Mouse (Mus musculus): ENCODE data around the gene Nlrc5.

Gene Nlrc5

GRCm38 (mm10) chr8:94458567-94458966 is 24.4 kb downstream of the Nlrc5 start:
- intact Hi-C loops (cut with DNase I): no loop called here

GRCm38 (mm10) chr8:94469656-94470055 is 35.5 kb downstream of the Nlrc5 start:
- intact Hi-C loops (cut with DNase I): no loop called here

- intact Hi-C loops (cut with DNase I): no loop called here
These were observed 36.6 kb downstream of the Nlrc5 start for GRCm38 (mm10) chr8:94470794-94471193.

GRCm38 (mm10) chr8:94471281-94471680 is 37.1 kb downstream of the Nlrc5 start:
- intact Hi-C loops (cut with DNase I): no loop called here

- intact Hi-C loops (cut with DNase I): no loop called here
These were observed 38.6 kb downstream of the Nlrc5 start for GRCm38 (mm10) chr8:94472741-94473140.

GRCm38 (mm10) chr8:94473431-94473830 is 39.3 kb downstream of the Nlrc5 start:
- intact Hi-C loops (cut with DNase I): no loop called here

- intact Hi-C loops (cut with DNase I): no loop called here
These were observed 41.6 kb downstream of the Nlrc5 start for GRCm38 (mm10) chr8:94475786-94476185.

- intact Hi-C loops (cut with DNase I): no loop called here
These were observed 42.7 kb downstream of the Nlrc5 start for GRCm38 (mm10) chr8:94476846-94477245.

- intact Hi-C loops (cut with DNase I): no loop called here
These were observed 47.9 kb downstream of the Nlrc5 start for GRCm38 (mm10) chr8:94482051-94482450.

- intact Hi-C loops (cut with DNase I): loop anchor here (5.0 kb wide), 2 partner anchors 88 to 153 kb away; no protein-coding TSS in a partner anchor
These were observed 51.1 kb downstream of the Nlrc5 start for GRCm38 (mm10) chr8:94485288-94485687.

- intact Hi-C loops (cut with DNase I): loop anchor here (5.0 kb wide), 2 partner anchors 89 to 154 kb away; no protein-coding TSS in a partner anchor
These were observed 51.7 kb downstream of the Nlrc5 start for GRCm38 (mm10) chr8:94485882-94486281.

GRCm38 (mm10) chr8:94488016-94488415 is 53.9 kb downstream of the Nlrc5 start:
- intact Hi-C loops (cut with DNase I): loop anchor here (5.0 kb wide), 2 partner anchors 91 to 156 kb away; no protein-coding TSS in a partner anchor

GRCm38 (mm10) chr8:94489809-94490483 is 55.8 kb downstream of the Nlrc5 start:
- intact Hi-C loops (cut with DNase I): loop anchor here (5.0 kb wide), 3 partner anchors 93 to 212 kb away; no protein-coding TSS in a partner anchor

- intact Hi-C loops (cut with DNase I): loop anchor here (1.0 to 5.0 kb wide), 2 partner anchors 92 to 210 kb away; no protein-coding TSS in a partner anchor
These were observed 58.0 kb downstream of the Nlrc5 start for GRCm38 (mm10) chr8:94492021-94492681.

- intact Hi-C loops (cut with DNase I): loop anchor here (5.0 kb wide), 1 partner anchor 209 kb away; no protein-coding TSS in a partner anchor
These were observed 59.1 kb downstream of the Nlrc5 start for GRCm38 (mm10) chr8:94493240-94493639.

GRCm38 (mm10) chr8:94515430-94516208 is 81.5 kb downstream of the Nlrc5 start:
- intact Hi-C loops (cut with DNase I): no loop called here

- intact Hi-C loops (cut with DNase I): no loop called here
These were observed 82.0 kb downstream of the Nlrc5 start for GRCm38 (mm10) chr8:94516209-94516593.

- intact Hi-C loops (cut with DNase I): no loop called here
These were observed 82.6 kb downstream of the Nlrc5 start for GRCm38 (mm10) chr8:94516766-94517165.

- intact Hi-C loops (cut with DNase I): no loop called here
These were observed 84.2 kb downstream of the Nlrc5 start for GRCm38 (mm10) chr8:94518331-94518730.

GRCm38 (mm10) chr8:94519021-94519420 is 84.9 kb downstream of the Nlrc5 start:
- intact Hi-C loops (cut with DNase I): no loop called here

GRCm38 (mm10) chr8:94521481-94521880 is 87.3 kb downstream of the Nlrc5 start:
- intact Hi-C loops (cut with DNase I): no loop called here

GRCm38 (mm10) chr8:94522482-94522881 is 88.3 kb downstream of the Nlrc5 start:
- intact Hi-C loops (cut with DNase I): no loop called here
